In the genomic region with DNA sequence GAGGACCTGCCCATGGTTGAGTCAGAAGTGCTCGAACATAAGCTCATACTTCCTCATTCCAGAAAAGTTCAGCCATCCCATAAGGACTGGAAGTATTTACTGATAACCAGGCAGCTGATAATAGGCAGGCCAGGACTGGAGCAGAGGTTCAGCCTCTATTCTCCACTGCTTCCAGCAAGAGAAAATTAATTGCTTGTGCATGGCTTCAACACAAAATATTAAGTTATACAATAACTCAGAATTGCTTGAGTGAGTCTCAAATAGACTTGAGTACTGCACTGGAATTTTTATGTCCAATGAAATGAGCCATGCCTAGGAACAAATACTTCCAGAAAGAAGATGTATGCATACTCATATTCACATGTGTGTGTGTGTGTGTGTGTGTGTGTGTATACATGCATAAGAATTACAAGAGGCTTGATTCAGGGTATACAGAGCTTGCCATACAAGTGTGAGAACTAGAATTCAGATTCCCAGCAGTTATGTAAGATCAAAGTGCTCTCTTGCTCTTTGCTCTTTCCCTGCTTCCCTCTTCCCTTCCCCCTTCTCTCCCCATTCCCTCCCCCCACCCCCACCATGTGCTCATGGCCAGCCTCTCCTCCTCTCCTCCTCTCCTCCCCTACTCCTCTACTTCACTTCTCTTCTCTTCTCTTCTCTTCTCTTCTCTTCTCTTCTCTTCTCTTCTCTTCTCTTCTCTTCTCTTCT, we compare ENCODE assay signal across 20 mouse cellular contexts. TPM values are rescaled to one million over a fixed set of nuclear protein-coding genes. Genes with fewer than 3 reads are reported as not detected.
DNase-seq lines count a peak whose midpoint lies in the region; ATAC-seq and TF ChIP-seq lines count a peak whose summit lies in the region.
"Had no signal": no experiment of that assay in that cellular context is flagged by ENCODE, and none has a peak within 500 bp of the region (broad histone marks: within the 10 kb centered on the region; RNA-seq: fewer than 3 reads in every experiment).

No protein-coding gene starts in this region.

- H3K9ac ChIP-seq in intestine, embryonic 15.5 days, result no peak overlapping the region
- H3K9ac ChIP-seq: embryonic facial prominence, embryonic 15.5 days; forebrain, embryonic 13.5 days; neural tube, embryonic 12.5 days had no signal

- intact Hi-C loops in gastrocnemius, adult 2 months (cut with DNase I), result no loop called here

- H3K4me2 ChIP-seq in intestine, embryonic 15.5 days (replicated peaks), result no peak overlapping the region
- H3K4me2 ChIP-seq: embryonic facial prominence, embryonic 15.5 days; forebrain, embryonic 13.5 days; neural tube, embryonic 12.5 days had no signal

- peaks cover 7% of the 10 kb centered on the region for H3K4me1 ChIP-seq in kidney, adult 2 months (ENCODE audit: control insufficient read depth, insufficient read depth, low read length)
- H3K4me1 ChIP-seq in intestine, embryonic 15.5 days (replicated peaks), result 0 out of 2 replicates have a peak, but pooled peaks cover 4% of the 10 kb centered on the region
- H3K4me1 ChIP-seq: embryonic facial prominence, embryonic 15.5 days; forebrain, embryonic 13.5 days; neural tube, embryonic 12.5 days had no signal

- DNase-seq in gastrocnemius, adult 2 months, result no peak
- no peak for DNase-seq in gastrocnemius, postnatal 4 days (ENCODE audit: low spot score in 2 of 2)
- peak; percentile 79 for DNase-seq in kidney, adult 2 months
- DNase-seq in kidney, postnatal 4 days, result no peak
- peak; percentile 31 to 63 for DNase-seq in kidney, postnatal 36 days
- DNase-seq in cerebellum, postnatal 36 days, result no peak
- DNase-seq in testis, postnatal 14 days (ENCODE audit: low spot score), result no peak
- DNase-seq: cerebellum, adult 2 months; layer of hippocampus, adult 9-11 months; liver; spleen, adult 18-20 months; thymus, adult 2 months had no signal

- H3K4me3 ChIP-seq in gastrocnemius, adult 2 months, result no peak overlapping the region
- no peak overlapping the region for H3K4me3 ChIP-seq in kidney, adult 2 months (ENCODE audit: insufficient read depth, low read depth, low read length)
- no peak overlapping the region for H3K4me3 ChIP-seq in intestine, embryonic 15.5 days (replicated peaks)
- H3K4me3 ChIP-seq: embryonic facial prominence, embryonic 15.5 days; forebrain, embryonic 13.5 days; neural tube, embryonic 12.5 days had no signal

- 15% methylated on average over 1 of the region's 1 CpGs for WGBS in kidney, adult 2 months
- WGBS in intestine, embryonic 15.5 days, result 33% methylated on average over 1 of the region's 1 CpGs

- TF ChIP-seq POLR2A in kidney, adult 2 months (IDR thresholded peaks at IDR 0.05; ENCODE audit: low read depth, low read length), result no peak

- TF ChIP-seq CTCF in gastrocnemius, adult 2 months (IDR thresholded peaks at IDR 0.05), result no peak
- no peak for TF ChIP-seq CTCF in kidney, adult 2 months (conservative IDR thresholded peaks at IDR 0.05; ENCODE audit: insufficient read depth, insufficient read length, low read depth, low read length)

- no peaks in the 10 kb centered on the region for H3K27me3 ChIP-seq in kidney, adult 2 months (replicated peaks; ENCODE audit: control insufficient read depth, insufficient read depth, low read length)
- no peaks in the 10 kb centered on the region for H3K27me3 ChIP-seq in intestine, embryonic 15.5 days (replicated peaks)
- H3K27me3 ChIP-seq: embryonic facial prominence, embryonic 15.5 days; forebrain, embryonic 13.5 days; neural tube, embryonic 12.5 days had no signal

- peak overlapping the region; percentile 56; the same call in 1 of the 2 replicates for H3K27ac ChIP-seq in gastrocnemius, adult 2 months
- H3K27ac ChIP-seq in kidney, adult 2 months (ENCODE audit: insufficient read depth, low read depth, low read length), result peak overlapping the region; percentile 73
- no peak overlapping the region for H3K27ac ChIP-seq in intestine, embryonic 15.5 days
- H3K27ac ChIP-seq: embryonic facial prominence, embryonic 15.5 days; forebrain, embryonic 13.5 days; neural tube, embryonic 12.5 days had no signal

- H3K36me3 ChIP-seq in kidney, adult 2 months (ENCODE audit: control insufficient read depth, insufficient read depth, low read length), result no peaks in the 10 kb centered on the region
- no peaks in the 10 kb centered on the region for H3K36me3 ChIP-seq in intestine, embryonic 15.5 days
- H3K36me3 ChIP-seq: embryonic facial prominence, embryonic 15.5 days; neural tube, embryonic 12.5 days had no signal

- ATAC-seq in intestine, embryonic 15.5 days, result peak; percentile 96
- ATAC-seq: forebrain, embryonic 13.5 days had no signal

- no peaks in the 10 kb centered on the region for H3K9me3 ChIP-seq in intestine, embryonic 15.5 days
- H3K9me3 ChIP-seq: embryonic facial prominence, embryonic 15.5 days; forebrain, embryonic 13.5 days; neural tube, embryonic 12.5 days had no signal

RNA-seq across cellular contexts. Expression of a gene that starts 18.9 kb away (rescaled TPM):
- 10 to 100 TPM; 34.9 to 54.5 TPM for total RNA-seq in gastrocnemius, adult 2 months (2021)
- total RNA-seq in gastrocnemius, postnatal 4 days (2021), result 1 to 10 TPM; 1.7 to 1.9 TPM
- 2.6 and 3.8 TPM in 2 replicates for polyA plus RNA-seq in kidney, adult 2 months (2012; rRNA removed)
- not detected in 2 replicates for polyA plus RNA-seq in intestine, embryonic 15.5 days (2015; fragmentation: Nextera tagmentation; extraction: Ambion mirVana)
- total RNA-seq: left cerebral cortex, postnatal 14 days; megakaryocyte progenitor cell, adult 5-6 weeks; midbrain, postnatal 0 days had no signal
- polyA plus RNA-seq: embryonic facial prominence, embryonic 15.5 days; forebrain, embryonic 13.5 days; neural tube, embryonic 12.5 days had no signal

RNA-seq across cellular contexts. Expression of a gene that starts 19.1 kb away (rescaled TPM):
- total RNA-seq in gastrocnemius, adult 2 months (2021), result 100 to 1,000 TPM; 579 to 752 TPM
- total RNA-seq in gastrocnemius, postnatal 4 days (2021), result 100 to 1,000 TPM; 385 to 429 TPM
- polyA plus RNA-seq in kidney, adult 2 months (2012; rRNA removed), result 14.8 and 24.9 TPM in 2 replicates
- 395 and 397 TPM in 2 replicates for polyA plus RNA-seq in intestine, embryonic 15.5 days (2015; fragmentation: Nextera tagmentation; extraction: Ambion mirVana)

RNA-seq across cellular contexts. Expression of a gene that starts 32.0 kb away (rescaled TPM):
- total RNA-seq in gastrocnemius, adult 2 months (2021), result under 1 TPM; 0.15 to 0.22 TPM
- total RNA-seq in gastrocnemius, postnatal 4 days (2021), result under 1 TPM; 0.10 to 0.12 TPM
- 0.03 TPM in 1 of 2 replicates, not detected in the other for polyA plus RNA-seq in kidney, adult 2 months (2012; rRNA removed)
- polyA plus RNA-seq in intestine, embryonic 15.5 days (2015; fragmentation: Nextera tagmentation; extraction: Ambion mirVana), result 0.04 TPM in 1 of 2 replicates, not detected in the other
- total RNA-seq: megakaryocyte progenitor cell, adult 5-6 weeks had no signal

RNA-seq across cellular contexts. Expression of a gene that starts 50.7 kb away (rescaled TPM):
- total RNA-seq in gastrocnemius, adult 2 months (2021), result 100 to 1,000 TPM; 105 to 286 TPM
- total RNA-seq in gastrocnemius, postnatal 4 days (2021), result 100 to 1,000 TPM; 105 to 205 TPM
- polyA plus RNA-seq in kidney, adult 2 months (2012; rRNA removed), result 1.1 TPM in 1 of 2 replicates, not detected in the other
- not detected in 2 replicates for polyA plus RNA-seq in intestine, embryonic 15.5 days (2015; fragmentation: Nextera tagmentation; extraction: Ambion mirVana)
- total RNA-seq: left cerebral cortex, postnatal 14 days; megakaryocyte progenitor cell, adult 5-6 weeks; midbrain, postnatal 0 days had no signal
- polyA plus RNA-seq: brain, embryonic 14.5 days; forebrain, embryonic 13.5 days; midbrain, postnatal 0 days; neural tube, embryonic 12.5 days had no signal

Comparison
In these comparisons a context has a peak if more than half of its experiments do, and no peak if none do; other contexts are left out.
1. DNase-seq: peak in kidney, adult 2 months (single experiment) and kidney, postnatal 36 days (2 of 2); none in gastrocnemius, adult 2 months (single experiment), gastrocnemius, postnatal 4 days (0 of 2), kidney, postnatal 4 days (0 of 2), cerebellum, postnatal 36 days (0 of 2) and testis, postnatal 14 days (single experiment).
2. RNA of a gene that starts 18.9 kb away (total RNA-seq): 34.9 to 54.5 TPM in gastrocnemius, adult 2 months; 1.7 to 1.9 TPM in gastrocnemius, postnatal 4 days; every median in the first group is over 10 times any median in the second.